Mouse (Mus musculus): ENCODE data around the gene Rcan2. TPM values are rescaled to one million over a fixed set of nuclear protein-coding genes. Genes with fewer than 3 reads are reported as not detected.

Rcan2 gene
- polyA plus RNA-seq, 1 experiment from 2014 or later = 22.4 TPM

DNA sequence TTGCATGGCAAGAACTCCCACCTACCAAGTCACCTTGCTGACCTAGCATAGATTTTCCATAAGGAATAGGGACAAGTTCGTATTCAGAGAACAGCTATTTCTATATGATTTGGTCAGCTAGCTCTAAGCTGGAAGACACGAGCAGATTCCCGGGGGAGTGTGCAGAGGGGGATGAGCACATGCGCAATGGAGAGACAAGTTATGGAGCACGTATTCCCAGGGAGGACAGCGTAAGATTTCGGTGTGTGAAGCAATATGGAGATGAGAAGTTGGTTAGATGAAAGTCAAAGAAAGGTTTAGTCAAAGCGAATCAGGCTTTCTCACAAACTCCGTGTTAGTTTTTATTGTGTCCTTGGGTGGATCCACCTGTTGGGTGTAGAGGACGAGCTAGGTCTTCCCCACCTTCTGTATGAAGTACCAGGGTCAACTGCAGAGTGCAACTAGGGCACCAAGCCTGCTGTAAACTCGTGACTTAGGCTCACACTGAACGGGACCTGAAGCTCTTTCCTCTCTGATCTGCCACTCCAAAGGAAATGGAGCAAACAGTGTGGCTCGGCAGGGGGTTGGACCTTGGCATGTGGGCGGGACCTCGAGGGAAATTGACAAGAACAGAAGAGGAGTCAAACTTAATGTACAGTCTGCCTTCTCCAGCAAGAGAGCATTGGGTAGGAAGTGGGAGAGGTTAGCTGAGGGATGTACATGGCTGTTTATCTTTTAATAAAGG, 31.4 kb downstream of the Rcan2 start:
- no peaks in the 10 kb centered on the region for H3K36me3 ChIP-seq
- H3K4me1 ChIP-seq = no peaks in the 10 kb centered on the region
- no peaks in the 10 kb centered on the region for H3K9me3 ChIP-seq
- no peak overlapping the region for H3K9ac ChIP-seq (replicated peaks)
- no peak overlapping the region for H3K4me2 ChIP-seq (replicated peaks)
- no peaks in the 10 kb centered on the region for H3K27me3 ChIP-seq
- no peak for ATAC-seq (ENCODE audit: low FRiP score, low read depth)
- H3K4me3 ChIP-seq = no peak overlapping the region
- 76% methylated on average over 15 of the region's 15 CpGs for WGBS
- no peak overlapping the region for H3K27ac ChIP-seq (replicated peaks)

DNA sequence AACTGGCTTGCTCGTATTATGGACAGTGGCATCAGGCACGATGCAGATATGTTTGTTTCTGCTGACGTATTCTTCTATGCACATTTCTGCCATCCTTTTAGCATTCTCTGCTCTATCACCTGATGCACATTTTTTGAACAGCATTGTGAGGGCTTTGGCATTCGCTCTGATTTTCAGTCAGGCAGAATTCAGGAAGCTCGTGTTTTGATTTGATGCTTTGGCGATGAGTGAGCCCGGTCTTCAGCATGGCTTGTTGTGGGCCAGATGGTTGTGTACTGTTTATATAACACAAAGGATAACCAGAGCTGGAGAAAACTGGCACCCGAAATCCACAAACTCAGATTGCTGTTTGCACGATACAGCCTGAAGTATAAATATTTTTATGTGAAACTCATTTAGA, 39.1 kb downstream of the Rcan2 start:
- H3K27me3 ChIP-seq = no peaks in the 10 kb centered on the region
- WGBS = 88% methylated on average over 9 of the region's 9 CpGs
- H3K9me3 ChIP-seq = no peaks in the 10 kb centered on the region
- ATAC-seq (ENCODE audit: low FRiP score, low read depth) = no peak
- no peaks in the 10 kb centered on the region for H3K4me1 ChIP-seq
- no peaks in the 10 kb centered on the region for H3K36me3 ChIP-seq
- no peak overlapping the region for H3K4me2 ChIP-seq (replicated peaks)
- no peak overlapping the region for H3K4me3 ChIP-seq
- H3K27ac ChIP-seq (replicated peaks) = no peak overlapping the region
- no peak overlapping the region for H3K9ac ChIP-seq (replicated peaks)

DNA sequence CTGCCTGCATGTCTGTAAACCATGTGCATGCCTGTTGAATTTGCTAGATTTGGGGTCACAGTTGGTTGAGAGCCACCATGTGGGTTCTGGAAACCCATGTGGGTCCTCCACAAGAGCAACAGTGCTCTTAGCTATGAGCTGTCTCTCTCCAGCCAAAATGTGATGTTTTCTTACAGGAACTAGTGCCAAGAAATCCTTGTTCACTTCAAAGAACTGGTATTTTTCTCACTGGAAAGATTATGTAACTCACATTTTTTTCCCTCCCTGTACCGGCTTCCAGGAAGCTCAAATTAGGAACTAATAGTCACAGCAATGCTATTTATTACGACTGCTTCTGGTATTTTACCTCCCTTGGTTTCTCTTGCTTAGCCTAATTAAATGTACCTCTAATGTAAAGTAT, 45.6 kb downstream of the Rcan2 start:
- Histone ChIP-seq H3K4me2 (replicated peaks) (no peak overlapping the region), H3K27ac (replicated peaks) (no peak overlapping the region), H3K4me3 (no peak overlapping the region), H3K9ac (replicated peaks) (no peak overlapping the region), H3K36me3 (no peaks in the 10 kb centered on the region), H3K27me3 (no peaks in the 10 kb centered on the region), H3K4me1 (no peaks in the 10 kb centered on the region), H3K9me3 (no peaks in the 10 kb centered on the region)
- WGBS = 83% methylated on average over 2 of the region's 2 CpGs
- ATAC-seq (ENCODE audit: low FRiP score, low read depth) = no peak

DNA sequence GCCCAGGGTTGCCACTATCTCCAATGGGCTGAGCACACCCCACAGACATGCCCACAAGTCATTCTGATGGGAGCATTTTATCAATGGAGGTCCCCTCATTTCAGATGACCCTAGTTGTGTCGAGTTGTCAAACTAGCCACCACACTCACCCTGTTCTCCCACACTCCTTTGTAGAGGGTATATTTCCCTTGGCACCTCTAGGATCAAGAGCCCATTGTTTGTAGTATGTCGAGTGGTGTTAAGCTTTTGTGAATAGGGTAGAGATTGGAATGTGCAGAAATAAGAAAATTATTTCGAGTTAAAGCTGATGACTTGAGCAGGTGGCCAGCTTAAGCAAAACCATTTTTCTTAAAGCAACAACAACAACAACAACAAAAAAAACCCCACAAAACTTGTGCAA, 47.8 kb downstream of the Rcan2 start:
- Histone ChIP-seq H3K4me1 (no peaks in the 10 kb centered on the region), H3K9ac (replicated peaks) (no peak overlapping the region), H3K36me3 (no peaks in the 10 kb centered on the region), H3K27ac (replicated peaks) (no peak overlapping the region), H3K27me3 (no peaks in the 10 kb centered on the region), H3K4me2 (replicated peaks) (no peak overlapping the region), H3K4me3 (no peak overlapping the region), H3K9me3 (no peaks in the 10 kb centered on the region)
- 76% methylated on average over 3 of the region's 3 CpGs for WGBS
- ATAC-seq (ENCODE audit: low FRiP score, low read depth) = no peak

DNA sequence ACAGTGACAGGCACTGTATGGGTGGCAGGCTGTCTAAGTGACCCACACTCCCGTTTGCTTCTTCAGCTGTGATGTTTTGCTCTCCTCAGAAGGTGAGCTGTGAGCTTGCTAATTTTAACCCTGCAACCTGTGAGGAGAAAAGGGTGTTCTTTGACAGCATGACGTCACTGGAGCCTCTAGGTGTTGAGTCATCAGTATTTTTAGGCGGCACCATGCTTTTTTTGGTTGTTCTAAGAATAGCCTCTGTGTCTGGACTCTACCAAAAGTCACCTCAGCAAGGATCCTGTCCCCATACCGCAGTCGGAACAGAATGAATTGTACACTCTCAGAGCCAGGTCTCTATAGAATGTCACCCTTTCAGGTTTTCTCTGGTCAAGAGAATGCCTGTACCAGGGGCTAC, 54.0 kb downstream of the Rcan2 start:
- 87% methylated on average over 5 of the region's 5 CpGs for WGBS
- H3K4me3 ChIP-seq = no peak overlapping the region
- H3K4me1 ChIP-seq = no peaks in the 10 kb centered on the region
- no peak for ATAC-seq (ENCODE audit: low FRiP score, low read depth)
- no peak overlapping the region for H3K9ac ChIP-seq (replicated peaks)
- no peak overlapping the region for H3K27ac ChIP-seq (replicated peaks)
- no peaks in the 10 kb centered on the region for H3K36me3 ChIP-seq
- no peaks in the 10 kb centered on the region for H3K27me3 ChIP-seq
- H3K9me3 ChIP-seq = no peaks in the 10 kb centered on the region
- H3K4me2 ChIP-seq (replicated peaks) = no peak overlapping the region

DNA sequence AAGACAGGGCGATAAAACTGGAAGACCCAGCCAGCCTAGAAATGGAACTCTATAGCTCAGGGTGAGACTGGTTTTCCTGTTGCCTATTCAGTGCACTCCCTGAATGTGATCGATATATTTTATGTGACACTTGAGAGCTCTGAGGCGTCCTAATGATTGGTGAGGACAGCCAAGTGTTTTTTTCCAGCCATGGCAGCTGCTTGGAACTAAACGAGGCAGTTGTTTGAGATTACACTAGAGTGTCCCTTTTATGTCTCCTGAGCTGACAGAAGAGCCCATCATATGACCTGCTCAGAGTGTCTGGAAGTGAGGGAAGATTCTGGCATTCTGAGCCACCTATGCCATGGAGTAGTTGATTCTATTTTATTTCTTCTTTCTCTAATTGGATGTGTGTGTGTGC, 54.9 kb downstream of the Rcan2 start:
- Histone ChIP-seq H3K9me3 (no peaks in the 10 kb centered on the region), H3K27ac (replicated peaks) (no peak overlapping the region), H3K27me3 (no peaks in the 10 kb centered on the region), H3K9ac (replicated peaks) (no peak overlapping the region), H3K4me1 (no peaks in the 10 kb centered on the region), H3K4me2 (replicated peaks) (no peak overlapping the region), H3K36me3 (no peaks in the 10 kb centered on the region), H3K4me3 (no peak overlapping the region)
- no peak for ATAC-seq (ENCODE audit: low FRiP score, low read depth)
- WGBS = 78% methylated on average over 4 of the region's 4 CpGs

DNA sequence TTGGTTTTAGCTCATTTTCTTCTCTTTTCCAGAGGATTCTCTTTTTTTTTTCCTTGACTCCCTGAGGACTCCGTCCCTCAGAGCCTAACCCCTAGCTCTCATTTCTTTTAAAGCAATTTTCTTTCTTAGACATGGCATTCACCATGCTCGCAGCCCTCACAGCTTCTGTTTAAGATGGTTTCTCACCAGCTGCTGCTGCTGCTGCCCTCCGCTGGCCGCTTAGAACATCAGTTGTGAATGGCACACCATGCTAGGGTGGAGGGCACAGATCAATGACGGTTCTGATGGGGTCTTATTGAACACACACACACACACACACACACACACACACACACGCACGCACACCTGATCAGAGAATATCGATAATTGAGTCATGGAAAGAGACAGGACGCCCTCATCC, 67.7 kb downstream of the Rcan2 start:
- H3K4me1 ChIP-seq = no peaks in the 10 kb centered on the region
- WGBS = 83% methylated on average over 9 of the region's 9 CpGs

DNA sequence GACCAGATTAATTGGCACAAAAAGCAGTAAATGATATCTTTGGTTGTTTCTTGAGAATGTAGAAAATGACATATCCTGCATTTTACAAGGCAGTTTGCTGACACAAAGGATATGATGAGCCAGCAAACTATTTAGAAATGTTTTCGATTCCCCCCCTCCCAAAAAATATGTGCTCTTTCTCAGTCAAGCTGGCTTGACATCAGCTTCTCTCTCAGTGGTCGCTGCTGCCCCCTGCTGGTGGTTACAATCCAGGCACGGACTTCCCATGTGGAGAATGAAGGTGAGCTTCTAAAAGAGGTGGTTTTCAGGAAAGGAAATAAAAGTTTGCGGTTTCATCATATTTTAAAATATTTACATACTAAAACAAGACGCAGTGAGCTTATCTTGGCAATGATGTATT, 68.5 kb downstream of the Rcan2 start:
- H3K4me3 ChIP-seq = no peak overlapping the region
- no peaks in the 10 kb centered on the region for H3K27me3 ChIP-seq
- ATAC-seq (ENCODE audit: low FRiP score, low read depth) = no peak
- no peaks in the 10 kb centered on the region for H3K9me3 ChIP-seq
- WGBS = 33% methylated on average over 5 of the region's 5 CpGs
- no peak overlapping the region for H3K9ac ChIP-seq (replicated peaks)
- no peaks in the 10 kb centered on the region for H3K4me1 ChIP-seq
- H3K36me3 ChIP-seq = no peaks in the 10 kb centered on the region
- H3K27ac ChIP-seq (replicated peaks) = no peak overlapping the region
- no peak overlapping the region for H3K4me2 ChIP-seq (replicated peaks)

More for the DNA sequence above, 67.7 kb downstream of the Rcan2 start:
- H3K27me3 ChIP-seq = no peaks in the 10 kb centered on the region
- no peak for ATAC-seq (ENCODE audit: low FRiP score, low read depth)
- no peak overlapping the region for H3K4me3 ChIP-seq
- no peaks in the 10 kb centered on the region for H3K9me3 ChIP-seq
- H3K9ac ChIP-seq (replicated peaks) = no peak overlapping the region
- no peak overlapping the region for H3K4me2 ChIP-seq (replicated peaks)
- H3K27ac ChIP-seq (replicated peaks) = no peak overlapping the region
- no peaks in the 10 kb centered on the region for H3K36me3 ChIP-seq

DNA sequence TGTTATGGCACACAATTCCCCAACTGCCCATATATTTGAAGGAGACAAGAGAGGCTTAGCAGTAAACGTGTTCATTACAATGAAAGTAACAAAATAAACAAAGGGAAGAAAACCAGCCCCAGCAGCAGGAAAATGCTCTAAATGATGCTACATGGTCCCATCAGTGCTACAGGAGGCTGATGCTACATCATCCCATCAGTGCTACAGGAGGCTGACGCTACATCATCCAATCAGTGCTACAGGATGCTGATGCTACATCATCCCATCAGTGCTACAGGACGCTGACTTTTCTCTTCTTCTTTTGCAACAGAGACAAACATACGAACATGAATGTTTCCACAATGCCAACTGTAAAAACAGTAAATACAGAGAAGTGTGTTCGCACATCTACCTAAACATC, 73.3 kb downstream of the Rcan2 start:
- H3K4me2 ChIP-seq (replicated peaks) = no peak overlapping the region
- H3K4me1 ChIP-seq = no peaks in the 10 kb centered on the region
- H3K4me3 ChIP-seq = no peak overlapping the region
- WGBS = 88% methylated on average over 5 of the region's 5 CpGs
- no peak overlapping the region for H3K27ac ChIP-seq (replicated peaks)
- ATAC-seq (ENCODE audit: low FRiP score, low read depth) = no peak
- H3K27me3 ChIP-seq = no peaks in the 10 kb centered on the region
- no peak overlapping the region for H3K9ac ChIP-seq (replicated peaks)
- no peaks in the 10 kb centered on the region for H3K36me3 ChIP-seq
- no peaks in the 10 kb centered on the region for H3K9me3 ChIP-seq

DNA sequence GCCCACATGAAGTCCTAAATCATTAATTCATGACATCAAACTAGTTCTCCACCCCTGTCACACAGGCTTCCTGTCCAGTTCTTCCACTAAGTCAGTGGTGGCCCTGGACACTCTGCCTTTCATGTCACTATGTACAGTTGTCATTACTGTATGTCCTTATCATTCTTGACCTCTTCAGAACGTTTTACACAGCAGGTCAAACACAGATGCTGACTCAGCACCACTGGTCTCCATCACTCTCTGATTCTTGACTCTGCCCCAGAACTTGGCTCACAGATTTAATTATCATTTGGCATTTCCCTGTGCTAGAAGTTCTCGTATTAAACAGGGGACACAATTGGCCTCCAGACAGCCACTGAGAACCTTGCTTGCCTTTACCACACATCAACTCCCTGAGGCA, 76.3 kb downstream of the Rcan2 start:
- Histone ChIP-seq H3K36me3 (no peaks in the 10 kb centered on the region), H3K27ac (replicated peaks) (no peak overlapping the region), H3K4me3 (no peak overlapping the region), H3K4me1 (no peaks in the 10 kb centered on the region), H3K4me2 (replicated peaks) (no peak overlapping the region), H3K9ac (replicated peaks) (no peak overlapping the region), H3K9me3 (no peaks in the 10 kb centered on the region), H3K27me3 (no peaks in the 10 kb centered on the region)
- no peak for ATAC-seq (ENCODE audit: low FRiP score, low read depth)
- 62% methylated on average over 2 of the region's 2 CpGs for WGBS

DNA sequence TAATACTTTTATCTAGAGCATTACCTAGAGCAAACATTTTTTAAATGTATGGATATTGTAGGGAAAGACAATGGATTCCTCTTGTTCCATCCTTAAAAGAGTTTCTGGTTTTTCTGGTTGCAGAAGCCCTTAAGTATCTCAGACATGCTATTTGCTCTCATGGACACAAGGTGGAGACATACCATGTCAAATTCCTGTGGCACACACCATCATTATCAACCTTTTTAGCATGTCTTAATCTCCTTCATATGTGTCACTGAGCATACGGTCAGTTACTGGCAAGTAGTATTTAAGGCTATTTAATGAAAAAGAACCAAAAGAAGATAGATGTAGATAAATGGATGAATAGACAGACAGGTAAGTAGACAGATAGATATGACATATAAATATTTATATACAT, 81.9 kb downstream of the Rcan2 start:
- Histone ChIP-seq H3K4me1 (no peaks in the 10 kb centered on the region), H3K27me3 (no peaks in the 10 kb centered on the region), H3K4me3 (no peak overlapping the region), H3K9ac (replicated peaks) (no peak overlapping the region), H3K27ac (replicated peaks) (no peak overlapping the region), H3K36me3 (no peaks in the 10 kb centered on the region), H3K9me3 (no peaks in the 10 kb centered on the region), H3K4me2 (replicated peaks) (no peak overlapping the region)
- 24% methylated on average over 1 of the region's 1 CpGs for WGBS
- ATAC-seq (ENCODE audit: low FRiP score, low read depth) = 0 out of 2 replicates have a peak, but pooled peaks have one; percentile 52

DNA sequence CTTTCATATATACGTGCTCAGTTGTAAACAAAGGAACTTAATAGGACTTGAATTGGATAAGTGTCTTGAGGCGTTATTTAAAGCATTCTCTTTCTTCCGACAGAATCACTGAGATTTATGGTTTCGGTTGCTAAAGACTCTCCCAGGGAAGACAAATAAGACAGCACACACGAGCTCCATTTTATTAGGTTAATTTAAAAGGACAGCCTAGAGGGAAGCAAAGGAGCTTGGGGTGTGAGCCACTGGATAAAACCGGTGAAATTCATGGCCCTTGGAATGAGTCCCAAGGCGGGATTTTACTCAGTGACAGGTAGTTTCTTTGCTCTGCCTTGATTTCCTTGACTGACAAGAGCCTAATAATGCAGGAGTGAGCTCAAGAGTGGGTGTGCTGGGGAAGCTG, 85.1 kb downstream of the Rcan2 start:
- Histone ChIP-seq H3K4me2 (replicated peaks) (no peak overlapping the region), H3K9me3 (no peaks in the 10 kb centered on the region), H3K9ac (replicated peaks) (no peak overlapping the region), H3K36me3 (no peaks in the 10 kb centered on the region), H3K4me1 (no peaks in the 10 kb centered on the region), H3K27ac (replicated peaks) (no peak overlapping the region), H3K4me3 (no peak overlapping the region), H3K27me3 (no peaks in the 10 kb centered on the region)
- ATAC-seq (ENCODE audit: low FRiP score, low read depth) = no peak
- WGBS = 80% methylated on average over 7 of the region's 7 CpGs

DNA sequence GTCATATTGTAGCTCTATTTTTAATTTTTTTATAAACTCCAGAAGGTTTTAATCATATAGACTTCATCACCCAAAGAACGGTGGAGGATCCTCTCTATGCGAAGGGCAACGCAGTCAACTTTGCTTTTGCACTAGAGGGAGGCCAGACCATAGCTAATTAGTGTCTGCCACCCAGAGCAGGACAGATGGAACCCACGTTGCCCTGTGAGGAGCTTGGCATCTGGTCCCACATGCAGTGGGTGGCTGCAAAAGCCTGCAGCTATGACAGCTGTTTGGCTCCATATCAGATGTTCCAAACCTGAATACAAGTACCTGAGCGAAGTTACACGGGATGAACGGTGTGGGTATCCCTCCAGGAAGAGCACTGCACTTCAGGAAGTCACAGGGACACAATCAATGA, 86.8 kb downstream of the Rcan2 start:
- Histone ChIP-seq H3K9me3 (no peaks in the 10 kb centered on the region), H3K27me3 (no peaks in the 10 kb centered on the region), H3K36me3 (no peaks in the 10 kb centered on the region), H3K4me1 (no peaks in the 10 kb centered on the region), H3K27ac (replicated peaks) (no peak overlapping the region), H3K4me3 (no peak overlapping the region), H3K9ac (replicated peaks) (no peak overlapping the region), H3K4me2 (replicated peaks) (no peak overlapping the region)
- ATAC-seq (ENCODE audit: low FRiP score, low read depth) = no peak
- 84% methylated on average over 7 of the region's 7 CpGs for WGBS

Data from midbrain, embryonic 12.5 days (tissue).